Mouse (Mus musculus) liver, embryonic 14.5 days (tissue): Measurements from ENCODE around the gene Frat1.

ENCODE experiments used
- CTCF ChIP-seq: IDR thresholded peaks from 2 replicates; pipeline ENCODE4 v1.5.1; 2016; ENCODE audit warnings: antibody characterized with exemption, low read depth, control low read depth
- EP300 ChIP-seq: IDR thresholded peaks from 2 replicates; pipeline ENCODE4 v1.6.1; 2016; ENCODE audit warnings: antibody characterized with exemption, low read depth

DNA sequence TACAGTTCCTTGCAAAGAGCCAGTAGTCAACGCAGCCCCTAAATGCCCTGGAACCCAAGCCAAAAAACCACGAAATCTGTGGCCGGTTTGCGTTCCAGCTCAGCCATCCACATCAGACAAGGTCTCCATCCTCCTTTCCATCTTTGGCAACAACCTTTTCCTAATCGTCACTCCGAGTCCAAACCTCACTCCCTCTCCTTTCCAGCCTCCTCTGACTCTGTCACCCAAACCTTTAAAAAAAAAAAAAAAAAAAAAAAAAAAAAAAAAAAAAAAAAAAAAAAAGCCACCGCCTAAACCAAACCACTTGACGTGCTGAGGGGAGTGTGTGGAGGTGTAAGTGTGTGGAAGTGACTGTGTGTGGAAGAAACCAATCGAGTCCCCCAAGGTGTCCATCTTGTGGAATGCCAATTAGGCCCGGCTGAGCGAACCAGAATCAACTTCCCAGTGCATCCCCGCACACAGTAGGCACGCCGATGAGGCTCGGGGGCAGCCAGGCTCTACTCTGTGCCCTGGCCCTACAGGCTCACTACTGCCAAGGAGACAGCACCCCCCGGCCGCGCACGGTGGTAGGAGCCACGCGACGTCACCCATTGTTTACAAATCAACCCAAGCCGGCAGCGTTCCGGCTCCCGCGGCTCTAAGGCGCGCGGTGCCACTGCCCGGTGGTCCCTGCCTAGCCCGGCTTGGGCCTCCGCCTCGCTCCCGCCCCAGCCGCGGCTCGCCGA, at the start of gene Frat1:
- TF ChIP-seq EP300 = peak; percentile 51
- TF ChIP-seq CTCF = peak; percentile 32; the same call in 1 of the 2 replicates
